Mouse (Mus musculus): ENCODE results near the gene P2rx5. TPM values are rescaled to one million over a fixed set of nuclear protein-coding genes. Genes with fewer than 3 reads are reported as not detected.

The P2rx5 gene
- polyA plus RNA-seq, 1 experiment, result not detected

GRCm38 (mm10) chr11:73168071-73168470 lies 7.8 kb downstream of the P2rx5 start:
- no peak overlapping the region for H3K4me3 ChIP-seq (ENCODE audit: insufficient read depth, low read depth, low read length)
- no peak overlapping the region for H3K27ac ChIP-seq (ENCODE audit: insufficient read depth, low read depth, low read length)
- H3K4me1 ChIP-seq (ENCODE audit: control insufficient read depth, insufficient read depth, low read length), result peaks cover 7% of the 10 kb centered on the region; the same call in 1 of the 2 replicates
- WGBS, result 77% methylated on average over 8 of the region's 8 CpGs
- TF ChIP-seq POLR2A (IDR thresholded peaks at IDR 0.05; ENCODE audit: insufficient read depth, low read depth, low read length), result no peak
- TF ChIP-seq CTCF (IDR thresholded peaks at IDR 0.05; ENCODE audit: insufficient read depth, low read depth, low read length), result no peak

GRCm38 (mm10) chr11:73168576-73168975 lies 8.4 kb downstream of the P2rx5 start:
- Histone ChIP-seq H3K4me3 (ENCODE audit: insufficient read depth, low read depth, low read length) (no peak overlapping the region), H3K4me1 (ENCODE audit: control insufficient read depth, insufficient read depth, low read length) (peaks cover 7% of the 10 kb centered on the region; the same call in 1 of the 2 replicates), H3K27ac (ENCODE audit: insufficient read depth, low read depth, low read length) (no peak overlapping the region)
- no peak for TF ChIP-seq CTCF (IDR thresholded peaks at IDR 0.05; ENCODE audit: insufficient read depth, low read depth, low read length)
- no peak for TF ChIP-seq POLR2A (IDR thresholded peaks at IDR 0.05; ENCODE audit: insufficient read depth, low read depth, low read length)
- 71% methylated on average over 6 of the region's 6 CpGs for WGBS

- WGBS, result 57% methylated on average over 4 of the region's 4 CpGs
- TF ChIP-seq CTCF (IDR thresholded peaks at IDR 0.05; ENCODE audit: insufficient read depth, low read depth, low read length) (no peak), POLR2A (IDR thresholded peaks at IDR 0.05; ENCODE audit: insufficient read depth, low read depth, low read length) (no peak)
- Histone ChIP-seq H3K4me1 (ENCODE audit: control insufficient read depth, insufficient read depth, low read length) (peaks cover 7% of the 10 kb centered on the region; the same call in 1 of the 2 replicates), H3K4me3 (ENCODE audit: insufficient read depth, low read depth, low read length) (no peak overlapping the region), H3K27ac (ENCODE audit: insufficient read depth, low read depth, low read length) (no peak overlapping the region)
Observed at GRCm38 (mm10) chr11:73169231-73169630, 9.0 kb downstream of the P2rx5 start.

- WGBS, result 50% methylated on average over 5 of the region's 5 CpGs
- TF ChIP-seq CTCF (IDR thresholded peaks at IDR 0.05; ENCODE audit: insufficient read depth, low read depth, low read length) (no peak), POLR2A (IDR thresholded peaks at IDR 0.05; ENCODE audit: insufficient read depth, low read depth, low read length) (no peak)
Observed at GRCm38 (mm10) chr11:73172186-73172585, 12.0 kb downstream of the P2rx5 start.

GRCm38 (mm10) chr11:73175612-73176011 lies 15.4 kb downstream of the P2rx5 start:
- WGBS, result 48% methylated on average over 8 of the region's 8 CpGs
- peaks cover 11% of the 10 kb centered on the region for H3K4me1 ChIP-seq (ENCODE audit: control insufficient read depth, insufficient read depth, low read length)
- TF ChIP-seq CTCF (IDR thresholded peaks at IDR 0.05; ENCODE audit: insufficient read depth, low read depth, low read length) (no peak), POLR2A (IDR thresholded peaks at IDR 0.05; ENCODE audit: insufficient read depth, low read depth, low read length) (no peak)

More at GRCm38 (mm10) chr11:73172186-73172585, 12.0 kb downstream of the P2rx5 start:
- no peak overlapping the region for H3K27ac ChIP-seq (ENCODE audit: insufficient read depth, low read depth, low read length)
- no peak overlapping the region for H3K4me3 ChIP-seq (ENCODE audit: insufficient read depth, low read depth, low read length)
- peaks cover 5% of the 10 kb centered on the region; the same call in 1 of the 2 replicates for H3K4me1 ChIP-seq (ENCODE audit: control insufficient read depth, insufficient read depth, low read length)

GRCm38 (mm10) chr11:73176186-73176585 lies 16.0 kb downstream of the P2rx5 start:
- WGBS, result 1% methylated on average over 15 of the region's 15 CpGs

More at GRCm38 (mm10) chr11:73175612-73176011, 15.4 kb downstream of the P2rx5 start:
- Histone ChIP-seq H3K4me3 (ENCODE audit: insufficient read depth, low read depth, low read length) (no peak overlapping the region), H3K27ac (ENCODE audit: insufficient read depth, low read depth, low read length) (no peak overlapping the region)

GRCm38 (mm10) chr11:73176608-73177508 lies 16.6 kb downstream of the P2rx5 start, which contains the start of the genes Emc6 and Tax1bp3:
Gene Emc6, minus strand, starts transcription at chr11:73177037.
Gene Tax1bp3, plus strand, starts transcription at chr11:73177083.
- TF ChIP-seq CTCF (IDR thresholded peaks at IDR 0.05; ENCODE audit: insufficient read depth, low read depth, low read length) (no peak), POLR2A (IDR thresholded peaks at IDR 0.05; ENCODE audit: insufficient read depth, low read depth, low read length) (peak; percentile 72)
- H3K4me3 ChIP-seq (ENCODE audit: insufficient read depth, low read depth, low read length), result peak within 1 kb of the TSS; percentile 78
- under 1% methylated on average over 81 of the region's 81 CpGs for WGBS
- H3K27ac ChIP-seq (ENCODE audit: insufficient read depth, low read depth, low read length), result peak within 1 kb of the TSS; percentile 56
- H3K4me1 ChIP-seq (ENCODE audit: control insufficient read depth, insufficient read depth, low read length), result peaks cover 8% of the 10 kb centered on the region

More at GRCm38 (mm10) chr11:73176186-73176585, 16.0 kb downstream of the P2rx5 start:
- TF ChIP-seq POLR2A (IDR thresholded peaks at IDR 0.05; ENCODE audit: insufficient read depth, low read depth, low read length) (no peak), CTCF (IDR thresholded peaks at IDR 0.05; ENCODE audit: insufficient read depth, low read depth, low read length) (no peak)
- Histone ChIP-seq H3K4me1 (ENCODE audit: control insufficient read depth, insufficient read depth, low read length) (peaks cover 11% of the 10 kb centered on the region), H3K4me3 (ENCODE audit: insufficient read depth, low read depth, low read length) (peak overlapping the region; percentile 78), H3K27ac (ENCODE audit: insufficient read depth, low read depth, low read length) (no peak overlapping the region)

GRCm38 (mm10) chr11:73177509-73177875 lies 17.3 kb downstream of the P2rx5 start:
- Histone ChIP-seq H3K4me1 (ENCODE audit: control insufficient read depth, insufficient read depth, low read length) (peaks cover 8% of the 10 kb centered on the region), H3K4me3 (ENCODE audit: insufficient read depth, low read depth, low read length) (peak overlapping the region; percentile 78), H3K27ac (ENCODE audit: insufficient read depth, low read depth, low read length) (peak overlapping the region; percentile 56)
- 2% methylated on average over 28 of the region's 28 CpGs for WGBS
- TF ChIP-seq POLR2A (IDR thresholded peaks at IDR 0.05; ENCODE audit: insufficient read depth, low read depth, low read length) (0 out of 2 replicates have a peak, but pooled peaks have one; percentile 9), CTCF (IDR thresholded peaks at IDR 0.05; ENCODE audit: insufficient read depth, low read depth, low read length) (no peak)

- Histone ChIP-seq H3K4me3 (ENCODE audit: insufficient read depth, low read depth, low read length) (peak overlapping the region; percentile 78), H3K27ac (ENCODE audit: insufficient read depth, low read depth, low read length) (no peak overlapping the region), H3K4me1 (ENCODE audit: control insufficient read depth, insufficient read depth, low read length) (peaks cover 8% of the 10 kb centered on the region)
- no peak for TF ChIP-seq CTCF (IDR thresholded peaks at IDR 0.05; ENCODE audit: insufficient read depth, low read depth, low read length)
- TF ChIP-seq POLR2A (IDR thresholded peaks at IDR 0.05; ENCODE audit: insufficient read depth, low read depth, low read length), result no peak
- 11% methylated on average over 2 of the region's 2 CpGs for WGBS
Observed at GRCm38 (mm10) chr11:73177895-73178294, 17.7 kb downstream of the P2rx5 start.
